Comparison of ENCODE assay signal across 8 mouse cellular contexts in genomic region chr14:84445503-84446410, GRCm38 (mm10). TPM values are rescaled to one million over a fixed set of nuclear protein-coding genes. Genes with fewer than 3 reads are reported as not detected.
A peak's percentile ranks its signal among the peaks of the same experiment; 100 is the strongest.
DNase-seq lines count a peak whose midpoint lies in the region; ATAC-seq and TF ChIP-seq lines count a peak whose summit lies in the region.

No protein-coding gene starts in this region.

- ATAC-seq in forebrain, embryonic 11.5 days (replicated peaks; ENCODE audit: low FRiP score): peak; percentile 13
- ATAC-seq in heart, postnatal 0 days (ENCODE audit: insufficient read depth, low read depth): no peak
- no peak for ATAC-seq in liver, embryonic 16.5 days (ENCODE audit: low read depth)
- no peak for ATAC-seq in megakaryocyte progenitor cell, adult 5-6 weeks (replicated peaks; ENCODE audit: poor library complexity)

- H3K9ac ChIP-seq in forebrain, embryonic 11.5 days (ENCODE audit: low read length): peak overlapping the region; percentile 60
- H3K9ac ChIP-seq in heart, postnatal 0 days (replicated peaks; ENCODE audit: low read depth, low read length): 0 out of 2 replicates have a peak overlapping the region, but pooled peaks have one; percentile 44
- H3K9ac ChIP-seq in liver, embryonic 16.5 days (ENCODE audit: low read depth, low read length): no peak overlapping the region

- peak overlapping the region; percentile 71 for H3K4me3 ChIP-seq in E14TG2a.4 (replicated peaks; ENCODE audit: low read length)
- peak overlapping the region; percentile 54 for H3K4me3 ChIP-seq in forebrain, embryonic 11.5 days (ENCODE audit: low read depth, low read length)
- peak overlapping the region; percentile 58 for H3K4me3 ChIP-seq in heart, postnatal 0 days (ENCODE audit: low read depth, low read length)
- peak overlapping the region; percentile 38 for H3K4me3 ChIP-seq in liver, embryonic 16.5 days (ENCODE audit: low read depth, low read length)

- no peaks in the 10 kb centered on the region for H3K36me3 ChIP-seq in E14TG2a.4 (ENCODE audit: insufficient read depth, low read length)
- H3K36me3 ChIP-seq in forebrain, embryonic 11.5 days (ENCODE audit: control insufficient read depth, insufficient read depth, low read length): no peaks in the 10 kb centered on the region
- no peaks in the 10 kb centered on the region for H3K36me3 ChIP-seq in heart, postnatal 0 days (replicated peaks; ENCODE audit: control insufficient read depth, insufficient read depth, low read length)
- H3K36me3 ChIP-seq in liver, embryonic 16.5 days (ENCODE audit: control insufficient read depth, insufficient read depth): no peaks in the 10 kb centered on the region

- DNase-seq in adrenal gland, adult 8-10 months: peak; percentile 3
- peak; percentile 76 for DNase-seq in forebrain, embryonic 11.5 days (ENCODE audit: low spot score)
- no peak for DNase-seq in heart, postnatal 0 days (ENCODE audit: low spot score)
- peak; percentile 43 to 46 for DNase-seq in kidney, postnatal 25 days
- peak; percentile 70 for DNase-seq in right cerebral cortex, adult 18-20 months

- H3K4me2 ChIP-seq in forebrain, embryonic 11.5 days (ENCODE audit: low read depth, low read length, severe bottlenecking): peak overlapping the region; percentile 94
- H3K4me2 ChIP-seq in heart, postnatal 0 days (ENCODE audit: low read depth, low read length): peak overlapping the region; percentile 79
- H3K4me2 ChIP-seq in liver, embryonic 16.5 days (ENCODE audit: low read depth, low read length): peak overlapping the region; percentile 31

- H3K9me3 ChIP-seq in E14TG2a.4 (ENCODE audit: low read length): no peaks in the 10 kb centered on the region
- H3K9me3 ChIP-seq in forebrain, embryonic 11.5 days (ENCODE audit: control insufficient read depth, low read length): no peaks in the 10 kb centered on the region
- no peaks in the 10 kb centered on the region for H3K9me3 ChIP-seq in heart, postnatal 0 days (replicated peaks; ENCODE audit: control insufficient read depth, low read length)
- no peaks in the 10 kb centered on the region for H3K9me3 ChIP-seq in liver, embryonic 16.5 days (replicated peaks; ENCODE audit: control insufficient read depth, low read length)

- WGBS in forebrain, embryonic 11.5 days: under 1% methylated on average over 59 of the region's 59 CpGs
- under 1% methylated on average over 58 of the region's 59 CpGs for WGBS in heart, postnatal 0 days
- under 1% methylated on average over 59 of the region's 59 CpGs for WGBS in liver, embryonic 16.5 days (ENCODE audit: insufficient replicate concordance)

- TF ChIP-seq CTCF in E14TG2a.4 (conservative IDR thresholded peaks at IDR 0.05; ENCODE audit: low read length): no peak
- no peak for TF ChIP-seq CTCF in heart, postnatal 0 days (IDR thresholded peaks at IDR 0.05; ENCODE audit: low read depth)

- no peak overlapping the region for H3K27ac ChIP-seq in forebrain, embryonic 11.5 days (ENCODE audit: low read depth, low read length)
- peak overlapping the region; percentile 28; the same call in 1 of the 2 replicates for H3K27ac ChIP-seq in heart, postnatal 0 days (ENCODE audit: low read depth)
- H3K27ac ChIP-seq in liver, embryonic 16.5 days (ENCODE audit: low read length): no peak overlapping the region

- H3K4me1 ChIP-seq in E14TG2a.4 (replicated peaks; ENCODE audit: low read depth, low read length): peaks cover 48% of the 10 kb centered on the region
- H3K4me1 ChIP-seq in forebrain, embryonic 11.5 days (replicated peaks; ENCODE audit: control insufficient read depth, insufficient read depth, low read length): peaks cover 6% of the 10 kb centered on the region; the same call in 1 of the 2 replicates
- H3K4me1 ChIP-seq in heart, postnatal 0 days (ENCODE audit: control insufficient read depth, insufficient read depth): peaks cover 15% of the 10 kb centered on the region; the same call in 1 of the 2 replicates
- peaks cover 2% of the 10 kb centered on the region; the same call in 1 of the 2 replicates for H3K4me1 ChIP-seq in liver, embryonic 16.5 days (ENCODE audit: control insufficient read depth, low read depth, low read length)

- H3K27me3 ChIP-seq in E14TG2a.4 (ENCODE audit: insufficient read depth, low read length): peaks cover 67% of the 10 kb centered on the region
- peaks cover 18% of the 10 kb centered on the region for H3K27me3 ChIP-seq in forebrain, embryonic 11.5 days (ENCODE audit: control insufficient read depth, insufficient read depth, low read length)
- peaks cover 37% of the 10 kb centered on the region for H3K27me3 ChIP-seq in heart, postnatal 0 days (ENCODE audit: control insufficient read depth, insufficient read depth, low read length)
- peaks cover 50% of the 10 kb centered on the region for H3K27me3 ChIP-seq in liver, embryonic 16.5 days (ENCODE audit: control insufficient read depth, insufficient read depth, low read depth, low read length)

- no peak for TF ChIP-seq EP300 in heart, postnatal 0 days (IDR thresholded peaks at IDR 0.05; ENCODE audit: low read depth)

RNA-seq across cellular contexts. Expression of gene Pcdh17, which starts 2.4 kb away (rescaled TPM):
- total RNA-seq in adrenal gland, adult 8-10 months (2022): 1 to 10 TPM; 3.8 to 7.7 (median 4.9) TPM
- 7.3 and 8.7 TPM in 2 replicates for polyA plus RNA-seq in forebrain, embryonic 11.5 days (2014; fragmentation: Nextera tagmentation; extraction: Ambion mirVana)
- 3.7 and 5.6 TPM in 2 replicates for total RNA-seq in heart, postnatal 0 days (2014; rRNA removed; ENCODE audit: low replicate concordance)
- polyA plus RNA-seq in heart, postnatal 0 days (2015; fragmentation: Nextera tagmentation; extraction: Ambion mirVana): 3.7 and 3.9 TPM in 2 replicates
- polyA plus RNA-seq in liver, embryonic 16.5 days (2015; fragmentation: Nextera tagmentation; extraction: Ambion mirVana): 0.68 and 0.72 TPM in 2 replicates
- 0.02 TPM in 1 of 2 replicates, not detected in the other for total RNA-seq in megakaryocyte progenitor cell, adult 5-6 weeks (2015)
- total RNA-seq in megakaryocyte progenitor cell, adult 5-6 weeks (2017): 0.04 TPM in 1 of 2 replicates, not detected in the other

Comparison
In these comparisons a context has a peak if more than half of its experiments do, and no peak if none do; other contexts are left out.
1. H3K4me2 ChIP-seq: peak in every context shown above with its lines; median percentile 94 in forebrain, embryonic 11.5 days; 79 in heart, postnatal 0 days; 31 in liver, embryonic 16.5 days.